Mouse (Mus musculus) cerebellum, adult 2 months (tissue): ENCODE results near the gene St3gal5.

Source experiments
- CTCF ChIP-seq: fragments of 200-500 bp; IDR thresholded peaks from 2 replicates; pipeline ENCODE4 v1.5.1; 2011; ENCODE audit warnings: low read depth, mild to moderate bottlenecking, control low read depth, low read length, moderate library complexity, borderline replicate concordance; ENCODE audit not compliant: insufficient read depth
- POLR2A ChIP-seq: fragments of 200-500 bp; IDR thresholded peaks from 2 replicates; pipeline ENCODE4 v1.6.1; 2011; ENCODE audit warnings: low read length, control low read depth, borderline replicate concordance; ENCODE audit not compliant: insufficient read depth

DNA sequence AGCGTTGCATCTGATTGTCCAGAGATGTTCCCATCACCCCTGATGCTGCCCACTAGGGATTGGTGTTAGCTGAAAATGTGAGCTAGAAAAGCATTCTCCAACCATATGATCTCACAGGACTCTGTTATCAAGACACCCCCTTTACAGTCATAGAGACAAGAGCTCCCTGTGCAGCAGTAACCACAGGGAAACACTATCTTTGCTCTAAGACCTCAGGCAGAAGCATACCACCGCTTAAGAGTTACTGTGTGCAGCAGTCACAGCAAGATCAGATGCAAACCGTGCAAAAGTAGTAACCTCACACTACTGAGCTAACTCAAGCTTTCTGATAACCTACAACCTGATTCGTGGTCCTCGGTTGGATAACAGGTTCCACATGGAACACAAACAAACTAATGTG, 10.0 kb upstream of the St3gal5 start:
- TF ChIP-seq CTCF (no peak), POLR2A (no peak)
